Mouse (Mus musculus): ENCODE measurements around the gene Susd1. TPM values are rescaled to one million over a fixed set of nuclear protein-coding genes. Genes with fewer than 3 reads are reported as not detected.

Susd1 gene
- polyA plus RNA-seq, 1 experiment from 2014 or later = 9.1 TPM

DNA sequence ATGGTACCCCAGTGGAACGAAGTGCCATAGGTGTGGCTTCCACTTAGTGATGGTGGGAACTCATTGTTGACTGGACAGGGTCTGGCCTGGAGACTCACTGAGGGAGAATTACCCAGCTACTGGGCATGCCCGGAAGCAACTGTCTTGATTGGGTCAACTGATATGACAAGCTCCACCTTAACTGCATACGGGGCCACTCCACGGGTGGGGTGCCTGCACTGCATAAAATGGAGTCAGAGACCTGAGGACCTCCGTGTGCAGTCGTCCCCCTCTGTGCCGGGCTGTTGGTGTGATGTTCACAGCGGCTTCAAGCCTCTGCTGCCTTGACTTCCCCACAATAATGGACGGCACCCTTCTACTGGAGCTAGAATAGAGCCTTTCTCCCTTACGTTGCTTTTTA, 79.5 kb downstream of the Susd1 start:
- Histone ChIP-seq H3K4me3 (replicated peaks) (no peak overlapping the region), H3K4me2 (0 out of 2 replicates have a peak overlapping the region, but pooled peaks have one; percentile 10), H3K9ac (no peak overlapping the region), H3K4me1 (peaks cover 5% of the 10 kb centered on the region), H3K27ac (0 out of 2 replicates have a peak overlapping the region, but pooled peaks have one; percentile 16), H3K36me3 (no peaks in the 10 kb centered on the region), H3K9me3 (no peaks in the 10 kb centered on the region), H3K27me3 (replicated peaks) (no peaks in the 10 kb centered on the region)
- 68% methylated on average over 10 of the region's 10 CpGs for WGBS
- ATAC-seq (ENCODE audit: insufficient read depth, low FRiP score, low read depth) = no peak

DNA sequence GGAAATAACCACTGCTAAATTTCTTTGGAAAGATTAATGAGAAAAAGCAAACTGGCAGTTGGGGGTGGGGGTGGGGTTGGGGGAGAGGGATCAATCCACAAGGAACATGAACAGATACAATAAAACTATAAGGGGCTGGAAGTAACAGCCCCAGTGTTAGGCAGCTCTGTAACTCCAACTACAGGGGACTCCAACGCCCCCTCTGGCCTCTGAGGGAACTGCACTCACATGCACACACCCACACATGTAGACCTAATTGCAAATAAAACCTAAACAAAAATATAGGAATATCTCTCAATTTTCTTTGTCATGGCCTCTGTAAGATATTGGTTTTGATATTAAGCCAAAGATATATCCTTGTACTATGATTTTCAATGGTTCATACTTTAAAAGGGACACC, 83.0 kb downstream of the Susd1 start:
- H3K4me1 ChIP-seq = 0 out of 2 replicates have a peak, but pooled peaks cover 4% of the 10 kb centered on the region

DNA sequence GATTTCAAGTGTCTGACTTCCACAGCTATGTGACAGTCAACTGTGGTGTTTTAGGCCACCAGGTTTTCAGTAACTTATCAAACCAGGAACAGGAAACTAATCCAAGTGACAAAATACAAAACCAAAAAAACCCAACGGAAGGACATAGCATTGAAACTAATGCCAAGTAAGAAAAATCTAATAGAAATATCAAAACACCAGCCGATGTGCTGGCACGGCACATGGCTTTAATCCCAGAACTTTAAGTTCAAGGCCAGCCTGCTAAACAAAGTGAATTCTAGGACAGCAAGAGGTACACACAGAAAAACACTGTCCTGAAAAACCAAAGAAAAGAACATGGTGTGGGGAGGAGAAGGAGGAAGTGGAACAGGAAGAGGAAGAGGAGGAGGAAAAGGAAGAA, 83.8 kb downstream of the Susd1 start:
- 87% methylated on average over 3 of the region's 3 CpGs for WGBS
- ATAC-seq (ENCODE audit: insufficient read depth, low FRiP score, low read depth) = no peak
- Histone ChIP-seq H3K4me1 (0 out of 2 replicates have a peak, but pooled peaks cover 4% of the 10 kb centered on the region), H3K4me2 (no peak overlapping the region), H3K36me3 (no peaks in the 10 kb centered on the region), H3K27ac (no peak overlapping the region), H3K9ac (no peak overlapping the region), H3K4me3 (replicated peaks) (no peak overlapping the region), H3K27me3 (replicated peaks) (no peaks in the 10 kb centered on the region), H3K9me3 (no peaks in the 10 kb centered on the region)

More for the DNA sequence above, 83.0 kb downstream of the Susd1 start:
- no peaks in the 10 kb centered on the region for H3K27me3 ChIP-seq (replicated peaks)
- H3K27ac ChIP-seq = no peak overlapping the region
- no peak overlapping the region for H3K9ac ChIP-seq
- no peak overlapping the region for H3K4me2 ChIP-seq
- no peak for ATAC-seq (ENCODE audit: insufficient read depth, low FRiP score, low read depth)
- H3K36me3 ChIP-seq = no peaks in the 10 kb centered on the region
- no peaks in the 10 kb centered on the region for H3K9me3 ChIP-seq
- no peak overlapping the region for H3K4me3 ChIP-seq (replicated peaks)
- WGBS = 59% methylated on average over 1 of the region's 1 CpGs

DNA sequence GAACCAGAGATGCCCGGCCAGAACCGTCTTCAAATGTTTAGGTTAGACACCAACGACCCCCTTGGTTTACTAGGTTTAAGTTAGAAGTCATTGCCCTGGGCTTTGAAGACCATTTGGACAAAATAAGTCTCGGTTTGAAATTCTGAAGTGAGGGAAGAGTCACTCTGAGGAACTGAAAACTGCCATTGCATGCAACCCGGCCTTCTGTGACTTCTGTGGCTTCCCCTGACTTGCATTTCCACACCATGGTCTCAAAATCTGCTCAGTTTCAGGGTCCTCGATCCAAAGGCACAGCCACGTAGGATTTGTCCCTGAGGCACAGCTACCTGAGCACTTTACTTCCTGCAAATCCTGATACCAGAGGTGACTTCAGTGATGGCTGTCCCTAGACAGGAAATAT, 86.5 kb downstream of the Susd1 start:
- Histone ChIP-seq H3K9ac (no peak overlapping the region), H3K4me2 (no peak overlapping the region), H3K9me3 (no peaks in the 10 kb centered on the region), H3K36me3 (no peaks in the 10 kb centered on the region), H3K27me3 (replicated peaks) (no peaks in the 10 kb centered on the region), H3K4me3 (replicated peaks) (no peak overlapping the region), H3K4me1 (0 out of 2 replicates have a peak, but pooled peaks cover 5% of the 10 kb centered on the region), H3K27ac (0 out of 2 replicates have a peak overlapping the region, but pooled peaks have one; percentile 9)
- no peak for ATAC-seq (ENCODE audit: insufficient read depth, low FRiP score, low read depth)
- 74% methylated on average over 7 of the region's 7 CpGs for WGBS

DNA sequence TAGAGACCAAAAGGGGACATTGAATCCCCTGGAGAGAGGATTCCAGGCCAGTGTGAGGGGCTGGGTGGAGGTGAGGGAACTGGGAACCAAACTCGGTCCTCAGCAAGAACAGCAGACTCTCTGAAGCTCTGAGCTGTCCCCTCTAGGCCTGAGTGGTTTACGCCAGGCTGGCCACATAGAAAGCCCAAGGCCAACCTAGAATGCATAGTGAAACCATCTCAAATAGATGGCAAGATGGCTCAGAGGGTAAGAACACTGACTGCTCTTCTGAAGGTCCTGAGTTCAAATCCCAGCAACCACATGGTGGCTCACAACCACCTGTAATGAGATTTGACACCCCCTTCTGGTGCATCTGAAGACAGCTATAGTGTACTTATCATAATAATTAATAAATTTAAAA, 88.1 kb downstream of the Susd1 start:
- 0 out of 2 replicates have a peak, but pooled peaks cover 5% of the 10 kb centered on the region for H3K4me1 ChIP-seq
- no peaks in the 10 kb centered on the region for H3K27me3 ChIP-seq (replicated peaks)
- H3K4me3 ChIP-seq (replicated peaks) = no peak overlapping the region
- no peak overlapping the region for H3K27ac ChIP-seq
- no peaks in the 10 kb centered on the region for H3K9me3 ChIP-seq
- H3K9ac ChIP-seq = no peak overlapping the region
- 90% methylated on average over 2 of the region's 2 CpGs for WGBS
- no peaks in the 10 kb centered on the region for H3K36me3 ChIP-seq
- no peak for ATAC-seq (ENCODE audit: insufficient read depth, low FRiP score, low read depth)
- H3K4me2 ChIP-seq = no peak overlapping the region

GRCm38 (mm10) chr4:59349425-59350185, 88.8 kb downstream of the Susd1 start:
- H3K27me3 ChIP-seq (replicated peaks) = no peaks in the 10 kb centered on the region
- WGBS = 50% methylated on average over 7 of the region's 7 CpGs
- no peak overlapping the region for H3K4me2 ChIP-seq
- no peak overlapping the region for H3K9ac ChIP-seq
- H3K4me1 ChIP-seq = 0 out of 2 replicates have a peak, but pooled peaks cover 5% of the 10 kb centered on the region
- no peak overlapping the region for H3K4me3 ChIP-seq (replicated peaks)
- no peak for ATAC-seq (ENCODE audit: insufficient read depth, low FRiP score, low read depth)
- peak overlapping the region; percentile 16; the same call in 1 of the 2 replicates for H3K27ac ChIP-seq
- no peaks in the 10 kb centered on the region for H3K9me3 ChIP-seq
- H3K36me3 ChIP-seq = no peaks in the 10 kb centered on the region

- H3K9ac ChIP-seq = no peak overlapping the region
- no peak overlapping the region for H3K4me3 ChIP-seq (replicated peaks)
- H3K4me2 ChIP-seq = no peak overlapping the region
- no peaks in the 10 kb centered on the region for H3K27me3 ChIP-seq (replicated peaks)
- H3K27ac ChIP-seq = no peak overlapping the region
- H3K4me1 ChIP-seq = peaks cover 6% of the 10 kb centered on the region
- WGBS = 0% methylated on average over 3 of the region's 3 CpGs
- no peaks in the 10 kb centered on the region for H3K9me3 ChIP-seq
- peak; percentile 66; the same call in 1 of the 2 replicates for ATAC-seq (ENCODE audit: insufficient read depth, low FRiP score, low read depth)
- no peaks in the 10 kb centered on the region for H3K36me3 ChIP-seq
These were observed 97.7 kb downstream of the Susd1 start for GRCm38 (mm10) chr4:59340714-59341113.

DNA sequence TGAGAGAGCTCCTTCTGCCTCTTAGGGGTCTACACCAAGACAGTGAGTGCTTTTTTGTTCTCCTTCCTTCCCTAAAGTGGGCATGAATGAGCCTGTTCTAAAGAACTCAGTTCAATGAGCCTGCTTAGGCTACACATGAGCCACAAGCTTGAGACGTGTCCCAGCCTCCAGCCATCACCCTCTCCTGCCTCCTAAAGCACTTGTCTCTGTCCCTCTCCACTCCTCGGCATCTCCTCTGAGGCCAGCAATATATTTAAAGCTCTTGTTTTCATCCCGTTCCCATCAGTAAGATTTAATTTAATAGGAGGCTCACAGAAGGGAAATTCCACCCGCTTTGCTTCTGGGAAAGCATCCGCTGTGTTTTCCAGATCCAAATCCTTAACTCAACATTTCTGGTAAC, 98.4 kb downstream of the Susd1 start:
- Histone ChIP-seq H3K36me3 (no peaks in the 10 kb centered on the region), H3K4me2 (no peak overlapping the region), H3K4me3 (replicated peaks) (no peak overlapping the region), H3K9ac (no peak overlapping the region), H3K27me3 (replicated peaks) (no peaks in the 10 kb centered on the region), H3K27ac (no peak overlapping the region), H3K9me3 (no peaks in the 10 kb centered on the region), H3K4me1 (peaks cover 6% of the 10 kb centered on the region)
- ATAC-seq (ENCODE audit: insufficient read depth, low FRiP score, low read depth) = no peak
- WGBS = 60% methylated on average over 5 of the region's 5 CpGs

DNA sequence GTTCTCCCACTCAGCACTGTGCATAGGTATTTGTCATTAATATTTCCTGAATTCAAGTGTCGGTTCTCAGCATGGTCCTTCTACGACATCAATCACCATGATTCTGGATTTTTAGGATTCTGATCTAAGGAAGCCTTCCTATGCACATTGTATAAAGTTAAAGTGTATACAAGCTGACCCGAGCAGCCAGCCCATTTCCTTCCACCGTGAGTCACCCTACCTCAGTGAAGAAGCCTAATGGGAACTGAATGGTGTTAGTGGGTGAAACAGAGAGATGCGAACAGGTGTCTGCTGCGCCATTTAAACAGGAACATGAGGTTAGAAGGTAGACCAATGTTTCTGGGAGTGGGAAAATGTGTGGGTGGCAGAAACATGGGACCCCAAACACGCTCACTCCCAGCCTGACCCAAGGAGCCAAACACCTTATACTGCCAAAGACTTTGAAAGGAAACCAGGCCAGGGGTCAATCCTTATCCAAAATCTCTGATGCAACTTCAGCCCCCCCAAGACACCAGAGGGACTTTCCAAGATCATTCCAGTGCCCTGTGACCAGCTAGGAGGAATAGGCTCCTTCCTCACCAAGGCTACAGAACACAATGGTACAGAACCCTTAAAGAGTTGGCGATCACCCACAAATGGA, 99.4 kb downstream of the Susd1 start:
- H3K4me2 ChIP-seq = no peak overlapping the region
- no peaks in the 10 kb centered on the region; the same call in 1 of the 2 replicates for H3K36me3 ChIP-seq
- H3K27ac ChIP-seq = no peak overlapping the region
- H3K9me3 ChIP-seq = no peaks in the 10 kb centered on the region
- H3K4me1 ChIP-seq = peaks cover 6% of the 10 kb centered on the region
- H3K4me3 ChIP-seq (replicated peaks) = no peak overlapping the region
- WGBS = 78% methylated on average over 8 of the region's 8 CpGs
- H3K9ac ChIP-seq = no peak overlapping the region
- no peaks in the 10 kb centered on the region for H3K27me3 ChIP-seq (replicated peaks)
- ATAC-seq (ENCODE audit: insufficient read depth, low FRiP score, low read depth) = no peak

- peaks cover 6% of the 10 kb centered on the region for H3K4me1 ChIP-seq
- H3K4me3 ChIP-seq (replicated peaks) = no peak overlapping the region
- H3K27me3 ChIP-seq (replicated peaks) = no peaks in the 10 kb centered on the region
- WGBS = 92% methylated on average over 6 of the region's 6 CpGs
- ATAC-seq (ENCODE audit: insufficient read depth, low FRiP score, low read depth) = no peak
- H3K27ac ChIP-seq = no peak overlapping the region
- H3K9ac ChIP-seq = no peak overlapping the region
- H3K36me3 ChIP-seq = no peaks in the 10 kb centered on the region; the same call in 1 of the 2 replicates
- H3K4me2 ChIP-seq = no peak overlapping the region
- H3K9me3 ChIP-seq = no peaks in the 10 kb centered on the region
These were observed 100.9 kb downstream of the Susd1 start for GRCm38 (mm10) chr4:59337533-59337885.

GRCm38 (mm10) chr4:59336846-59337532, 101.4 kb downstream of the Susd1 start:
- 91% methylated on average over 11 of the region's 11 CpGs for WGBS
- Histone ChIP-seq H3K27me3 (replicated peaks) (no peaks in the 10 kb centered on the region), H3K4me3 (replicated peaks) (no peak overlapping the region), H3K36me3 (no peaks in the 10 kb centered on the region; the same call in 1 of the 2 replicates), H3K4me2 (no peak overlapping the region), H3K9ac (no peak overlapping the region), H3K27ac (no peak overlapping the region), H3K4me1 (peaks cover 6% of the 10 kb centered on the region), H3K9me3 (no peaks in the 10 kb centered on the region)
- no peak for ATAC-seq (ENCODE audit: insufficient read depth, low FRiP score, low read depth)

- H3K4me2 ChIP-seq = no peak overlapping the region
- no peaks in the 10 kb centered on the region; the same call in 1 of the 2 replicates for H3K36me3 ChIP-seq
- WGBS = 80% methylated on average over 7 of the region's 7 CpGs
- no peak overlapping the region for H3K9ac ChIP-seq
- H3K4me3 ChIP-seq (replicated peaks) = no peak overlapping the region
- peaks cover 7% of the 10 kb centered on the region for H3K4me1 ChIP-seq
- no peak overlapping the region for H3K27ac ChIP-seq
- no peaks in the 10 kb centered on the region for H3K9me3 ChIP-seq
- no peak for ATAC-seq (ENCODE audit: insufficient read depth, low FRiP score, low read depth)
- no peaks in the 10 kb centered on the region for H3K27me3 ChIP-seq (replicated peaks)
These were observed 102.0 kb downstream of the Susd1 start for GRCm38 (mm10) chr4:59336439-59336809.
